Mouse (Mus musculus) hindbrain, embryonic 11.5 days (tissue): ENCODE measurements at regions not wholly inside any gene's neighbourhood (a gene's known extent, or its start where the extent isn't known, plus 50 kb on each side); places are given as distances from the start of the nearest gene placed in this dataset.

Experiments
- ATAC-seq: fragments of 200-750 bp; cut with Nextera tagmentation; 2 replicates; pipeline ENCODE4 v1.8.0; 2017; ENCODE audit warnings: mild to moderate bottlenecking, moderate TSS enrichment, moderate library complexity; ENCODE audit not compliant: low FRiP score
- DNase-seq: peaks from one replicate; pipeline ENCODE4 v3.0.0-alpha.2; 2015; ENCODE audit warnings: low spot score
- H3K27ac ChIP-seq: fragments of 300-500 bp; sonication (generic); 2 replicates; pipeline ENCODE4 v1.5.1; 2014; ENCODE audit warnings: mild to moderate bottlenecking, low read depth, low read length
- H3K27me3 ChIP-seq: fragments of 300-500 bp; sonication (generic); 2 replicates; pipeline ENCODE4 v1.6.1; 2014; ENCODE audit warnings: mild to moderate bottlenecking, low read length, moderate library complexity, mixed read lengths; ENCODE audit not compliant: control insufficient read depth, insufficient read depth
- H3K36me3 ChIP-seq: fragments of 300-500 bp; sonication (generic); 2 replicates; pipeline ENCODE4 v1.6.1; 2014; ENCODE audit warnings: mild to moderate bottlenecking, low read length, moderate library complexity, mixed read lengths; ENCODE audit not compliant: control insufficient read depth, insufficient read depth
- H3K4me1 ChIP-seq: fragments of 300-500 bp; sonication (generic); replicated peaks from 2 replicates; pipeline ENCODE4 v1.6.1; 2014; ENCODE audit warnings: low read length, mixed read lengths; ENCODE audit not compliant: control insufficient read depth, insufficient read depth
- H3K4me2 ChIP-seq: fragments of 300-500 bp; sonication (generic); replicated peaks from 2 replicates; pipeline ENCODE4 v1.6.1; 2014; ENCODE audit warnings: mild to moderate bottlenecking, low read depth, low read length
- H3K4me3 ChIP-seq: fragments of 300-500 bp; sonication (generic); 2 replicates; pipeline ENCODE4 v1.5.1; 2014; ENCODE audit warnings: low read depth, low read length
- H3K9ac ChIP-seq: fragments of 300-500 bp; sonication (generic); 2 replicates; pipeline ENCODE4 v1.6.1; 2014; ENCODE audit warnings: low read depth, low read length
- H3K9me3 ChIP-seq: fragments of 300-500 bp; sonication (generic); 2 replicates; pipeline ENCODE4 v1.6.1; 2016; ENCODE audit warnings: low read length; ENCODE audit not compliant: control insufficient read depth
- WGBS: fragments of 180-500 bp; shearing (Covaris S2); extraction: QIAGEN DNeasy Blood & Tissue Kit; methylation state at CpG from one replicate; pipeline ENCODE4 v1.1.7; 2014; 5-methylcytosine and 5-hydroxymethylcytosine counted together

- WGBS = 87% methylated on average over 4 of the region's 4 CpGs
- no peak for DNase-seq
- no peaks in the 10 kb centered on the region for H3K36me3 ChIP-seq
- H3K27ac ChIP-seq = no peak overlapping the region
- H3K9ac ChIP-seq = no peak overlapping the region
- H3K4me3 ChIP-seq = no peak overlapping the region
- H3K27me3 ChIP-seq = no peaks in the 10 kb centered on the region
- H3K4me1 ChIP-seq = no peaks in the 10 kb centered on the region
- no peaks in the 10 kb centered on the region for H3K9me3 ChIP-seq
- no peak for ATAC-seq
- no peak overlapping the region for H3K4me2 ChIP-seq
These were observed 356.6 kb upstream of the Robo2 start for GRCm38 (mm10) chr16:74768264-74768663.

- H3K4me3 ChIP-seq = no peak overlapping the region
- no peak for DNase-seq
- no peaks in the 10 kb centered on the region for H3K27me3 ChIP-seq
- H3K27ac ChIP-seq = no peak overlapping the region
- 60% methylated on average over 6 of the region's 6 CpGs for WGBS
- H3K4me2 ChIP-seq = no peak overlapping the region
- H3K36me3 ChIP-seq = no peaks in the 10 kb centered on the region
- no peak overlapping the region for H3K9ac ChIP-seq
- H3K4me1 ChIP-seq = no peaks in the 10 kb centered on the region
- ATAC-seq = no peak
- H3K9me3 ChIP-seq = no peaks in the 10 kb centered on the region; the same call in 1 of the 2 replicates
These were observed 345.2 kb upstream of the Robo2 start for GRCm38 (mm10) chr16:74756720-74757345.

- H3K4me2 ChIP-seq = no peak overlapping the region
- no peak overlapping the region for H3K9ac ChIP-seq
- no peaks in the 10 kb centered on the region for H3K27me3 ChIP-seq
- no peak overlapping the region for H3K27ac ChIP-seq
- ATAC-seq (no peak), DNase-seq (no peak)
- H3K4me3 ChIP-seq = no peak overlapping the region
- H3K36me3 ChIP-seq = no peaks in the 10 kb centered on the region
- H3K9me3 ChIP-seq = no peaks in the 10 kb centered on the region; the same call in 1 of the 2 replicates
- H3K4me1 ChIP-seq = no peaks in the 10 kb centered on the region
- WGBS = 15% methylated on average over 3 of the region's 3 CpGs
These were observed 339.3 kb upstream of the Robo2 start for GRCm38 (mm10) chr16:74750900-74751299.

- no peak for DNase-seq
- H3K4me1 ChIP-seq = no peaks in the 10 kb centered on the region
- no peaks in the 10 kb centered on the region; the same call in 1 of the 2 replicates for H3K9me3 ChIP-seq
- H3K4me3 ChIP-seq = no peak overlapping the region
- ATAC-seq = no peak
- no peak overlapping the region for H3K27ac ChIP-seq
- H3K36me3 ChIP-seq = no peaks in the 10 kb centered on the region
- H3K9ac ChIP-seq = no peak overlapping the region
- H3K4me2 ChIP-seq = no peak overlapping the region
- no peaks in the 10 kb centered on the region for H3K27me3 ChIP-seq
These were observed 337.4 kb upstream of the Robo2 start for GRCm38 (mm10) chr16:74749006-74749405.

- 75% methylated on average over 3 of the region's 3 CpGs for WGBS
- H3K27me3 ChIP-seq = no peaks in the 10 kb centered on the region
- H3K9me3 ChIP-seq = no peaks in the 10 kb centered on the region
- H3K36me3 ChIP-seq = no peaks in the 10 kb centered on the region
- ATAC-seq (no peak), DNase-seq (no peak)
- no peak overlapping the region for H3K9ac ChIP-seq
- H3K27ac ChIP-seq = no peak overlapping the region
- no peaks in the 10 kb centered on the region for H3K4me1 ChIP-seq
- H3K4me3 ChIP-seq = no peak overlapping the region
- H3K4me2 ChIP-seq = no peak overlapping the region
These were observed 331.9 kb upstream of the Robo2 start for GRCm38 (mm10) chr16:74743512-74743911.

- no peak overlapping the region for H3K4me2 ChIP-seq
- DNase-seq = no peak
- WGBS = 82% methylated on average over 12 of the region's 12 CpGs
- no peaks in the 10 kb centered on the region for H3K36me3 ChIP-seq
- no peak overlapping the region for H3K27ac ChIP-seq
- no peaks in the 10 kb centered on the region for H3K9me3 ChIP-seq
- no peak overlapping the region for H3K4me3 ChIP-seq
- no peak for ATAC-seq
- no peaks in the 10 kb centered on the region for H3K27me3 ChIP-seq
- H3K9ac ChIP-seq = no peak overlapping the region
- no peaks in the 10 kb centered on the region for H3K4me1 ChIP-seq
These were observed 327.8 kb upstream of the Robo2 start for GRCm38 (mm10) chr16:74739194-74740135.

GRCm38 (mm10) chr16:74732940-74733776, 321.5 kb upstream of the Robo2 start:
- ATAC-seq = no peak
- Histone ChIP-seq H3K36me3 (no peaks in the 10 kb centered on the region), H3K27ac (no peak overlapping the region), H3K4me3 (no peak overlapping the region), H3K9me3 (no peaks in the 10 kb centered on the region), H3K4me1 (no peaks in the 10 kb centered on the region), H3K9ac (no peak overlapping the region), H3K4me2 (no peak overlapping the region), H3K27me3 (no peaks in the 10 kb centered on the region)
- 85% methylated on average over 9 of the region's 9 CpGs for WGBS
- DNase-seq = no peak

GRCm38 (mm10) chr16:74730169-74730794, 318.7 kb upstream of the Robo2 start:
- WGBS = 85% methylated on average over 3 of the region's 3 CpGs
- no peak overlapping the region for H3K9ac ChIP-seq

More at GRCm38 (mm10) chr16:74730169-74730794, 318.7 kb upstream of the Robo2 start:
- H3K9me3 ChIP-seq = no peaks in the 10 kb centered on the region
- no peak overlapping the region for H3K4me2 ChIP-seq
- H3K4me1 ChIP-seq = no peaks in the 10 kb centered on the region
- no peaks in the 10 kb centered on the region for H3K36me3 ChIP-seq
- H3K27me3 ChIP-seq = no peaks in the 10 kb centered on the region
- no peak overlapping the region for H3K4me3 ChIP-seq
- no peak for ATAC-seq
- DNase-seq = no peak
- H3K27ac ChIP-seq = no peak overlapping the region
